Mouse (Mus musculus): ENCODE data around the gene Tiam2. TPM values are rescaled to one million over a fixed set of nuclear protein-coding genes. Genes with fewer than 3 reads are reported as not detected.

Gene Tiam2
- polyA plus RNA-seq, 1 experiment from 2014 or later, result 2.9 TPM

DNA sequence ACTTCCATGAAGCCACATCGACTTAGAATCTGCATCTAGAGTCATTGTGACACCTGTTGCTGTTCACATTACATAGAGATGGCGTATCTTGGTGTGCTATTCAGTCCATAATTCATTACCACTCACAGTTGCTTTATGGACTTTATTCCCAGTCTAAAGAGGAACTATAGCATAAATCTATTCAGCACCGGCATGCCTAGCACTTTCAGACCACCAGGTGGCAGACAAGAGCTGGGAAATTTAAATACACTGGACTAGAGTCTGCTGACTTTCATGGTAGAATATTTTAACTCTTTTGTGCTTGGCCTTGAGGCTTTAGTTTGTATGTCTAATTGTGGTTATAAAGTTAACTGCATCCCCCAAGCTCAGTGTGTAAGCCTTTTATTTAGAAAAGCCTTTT, 122.4 kb downstream of the Tiam2 start:
- WGBS, result 32% methylated on average over 3 of the region's 3 CpGs
- Histone ChIP-seq H3K36me3 (no peaks in the 10 kb centered on the region), H3K27me3 (ENCODE audit: low read depth, poor library complexity, severe bottlenecking) (peaks cover 9% of the 10 kb centered on the region), H3K27ac (replicated peaks) (no peak overlapping the region), H3K9me3 (replicated peaks) (no peaks in the 10 kb centered on the region), H3K4me1 (peaks cover 10% of the 10 kb centered on the region), H3K4me3 (no peak overlapping the region)
- peak; percentile 55 for DNase-seq (ENCODE audit: low spot score)

DNA sequence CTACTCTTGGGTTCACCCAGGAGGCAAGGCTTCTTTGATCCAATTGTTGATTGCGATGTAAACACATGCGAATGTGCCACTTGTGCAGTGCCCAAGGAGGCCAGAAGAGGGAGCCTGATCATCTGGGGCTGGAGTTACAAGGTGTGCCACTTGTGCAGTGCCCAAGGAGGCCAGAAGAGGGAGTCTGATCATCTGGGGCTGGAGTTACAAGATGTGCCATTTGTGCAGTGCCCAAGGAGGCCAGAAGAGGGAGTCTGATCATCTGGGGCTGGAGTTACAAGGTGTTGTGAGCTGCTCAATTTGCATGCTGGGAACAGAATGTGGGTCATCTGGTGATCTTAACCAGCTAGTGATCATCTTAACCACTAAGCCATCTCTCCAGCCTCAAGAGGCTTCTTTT, 124.7 kb downstream of the Tiam2 start:
- Histone ChIP-seq H3K36me3 (no peaks in the 10 kb centered on the region), H3K4me1 (peaks cover 20% of the 10 kb centered on the region), H3K9me3 (replicated peaks) (no peaks in the 10 kb centered on the region), H3K27me3 (ENCODE audit: low read depth, poor library complexity, severe bottlenecking) (peaks cover 9% of the 10 kb centered on the region), H3K27ac (replicated peaks) (no peak overlapping the region), H3K4me3 (no peak overlapping the region)
- DNase-seq (ENCODE audit: low spot score), result peak; percentile 29
- 70% methylated on average over 2 of the region's 2 CpGs for WGBS

DNA sequence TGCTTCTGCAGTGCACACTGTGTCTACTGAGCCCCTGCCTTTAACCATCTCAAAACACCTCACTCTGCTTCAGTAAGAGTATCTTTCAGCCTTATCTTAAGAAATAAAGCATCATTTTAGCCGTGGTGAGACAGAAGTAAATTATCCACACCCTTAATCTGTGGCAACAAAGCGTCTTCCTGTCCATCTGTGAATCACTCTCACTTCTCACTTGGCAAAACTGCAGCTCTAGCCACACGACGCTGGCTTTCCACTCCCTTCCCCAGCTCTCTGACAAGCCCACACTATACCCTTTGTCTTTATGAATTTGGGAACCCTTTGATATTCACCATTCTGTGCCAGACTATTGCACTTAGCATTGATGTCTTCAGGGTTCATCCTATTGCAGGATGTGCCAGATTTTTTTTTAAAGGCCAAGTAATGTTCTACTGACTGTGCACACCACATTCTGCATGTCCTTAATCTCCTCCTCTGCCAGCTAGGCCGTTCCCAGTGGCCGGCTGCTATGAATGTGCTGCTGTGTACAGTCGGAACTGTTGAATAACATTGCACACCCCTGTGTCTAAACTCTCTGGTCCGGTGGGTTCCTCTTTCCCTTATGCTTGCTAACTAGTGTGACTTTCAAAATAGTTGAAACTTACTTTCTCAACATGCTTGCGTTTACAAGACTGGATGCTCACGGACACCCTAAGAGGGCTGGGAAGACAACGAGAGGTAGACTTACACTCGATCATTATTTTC, 126.4 kb downstream of the Tiam2 start:
- no peaks in the 10 kb centered on the region for H3K9me3 ChIP-seq (replicated peaks)
- H3K4me3 ChIP-seq, result no peak overlapping the region
- no peaks in the 10 kb centered on the region for H3K36me3 ChIP-seq
- H3K27ac ChIP-seq (replicated peaks), result no peak overlapping the region
- WGBS, result 89% methylated on average over 12 of the region's 12 CpGs
- peaks cover 5% of the 10 kb centered on the region; the same call in 1 of the 2 replicates for H3K27me3 ChIP-seq (ENCODE audit: low read depth, poor library complexity, severe bottlenecking)
- no peak for DNase-seq (ENCODE audit: low spot score)
- H3K4me1 ChIP-seq, result peaks cover 20% of the 10 kb centered on the region

DNA sequence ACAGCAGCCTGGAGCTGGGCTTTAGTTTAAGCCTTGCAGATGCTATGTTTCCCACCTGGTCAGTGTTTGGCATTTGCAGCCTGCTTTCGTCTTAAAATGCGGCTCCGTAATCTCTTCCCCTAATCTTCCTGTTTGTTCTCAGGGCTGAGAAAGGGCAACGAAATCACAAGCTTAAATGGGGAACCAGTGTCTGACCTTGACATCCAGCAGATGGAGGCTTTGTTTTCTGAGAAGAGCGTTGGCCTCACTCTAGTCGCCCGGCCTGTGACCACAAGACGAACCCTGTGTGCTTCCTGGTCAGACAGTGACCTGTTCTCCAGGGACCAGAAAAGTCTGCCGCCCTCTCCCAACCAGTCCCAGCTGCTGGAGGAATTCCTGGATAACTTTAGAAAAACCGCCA, 127.6 kb downstream of the Tiam2 start:
- Histone ChIP-seq H3K9me3 (replicated peaks) (no peaks in the 10 kb centered on the region), H3K27me3 (ENCODE audit: low read depth, poor library complexity, severe bottlenecking) (no peaks in the 10 kb centered on the region), H3K36me3 (no peaks in the 10 kb centered on the region), H3K27ac (replicated peaks) (peak overlapping the region; percentile 63), H3K4me3 (no peak overlapping the region), H3K4me1 (peaks cover 20% of the 10 kb centered on the region)
- DNase-seq (ENCODE audit: low spot score), result peak; percentile 27
- 31% methylated on average over 10 of the region's 10 CpGs for WGBS

DNA sequence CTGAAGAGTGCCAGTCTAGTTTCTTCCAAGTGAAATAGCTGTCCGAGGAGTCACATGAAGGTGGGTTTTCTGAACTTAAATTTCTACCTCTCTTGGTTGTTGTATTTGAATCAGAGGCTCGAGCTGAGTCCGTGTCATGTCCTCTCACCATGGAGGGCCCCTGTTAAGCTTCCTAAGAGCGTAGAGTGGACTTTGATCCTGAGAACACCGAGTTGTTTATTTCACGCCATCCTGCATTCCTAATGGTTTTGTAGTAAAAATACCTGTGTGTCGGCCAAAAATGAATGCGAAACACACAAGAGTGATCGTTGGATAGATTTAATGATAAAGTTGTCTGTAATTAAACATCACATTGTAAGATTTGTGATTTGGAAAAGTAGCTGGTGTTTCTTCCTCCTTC, 128.5 kb downstream of the Tiam2 start:
- H3K4me1 ChIP-seq, result peaks cover 20% of the 10 kb centered on the region
- H3K27ac ChIP-seq (replicated peaks), result no peak overlapping the region
- no peaks in the 10 kb centered on the region for H3K27me3 ChIP-seq (ENCODE audit: low read depth, poor library complexity, severe bottlenecking)
- WGBS, result 89% methylated on average over 9 of the region's 9 CpGs
- no peak overlapping the region for H3K4me3 ChIP-seq
- H3K36me3 ChIP-seq, result no peaks in the 10 kb centered on the region
- no peaks in the 10 kb centered on the region for H3K9me3 ChIP-seq (replicated peaks)
- no peak for DNase-seq (ENCODE audit: low spot score)

DNA sequence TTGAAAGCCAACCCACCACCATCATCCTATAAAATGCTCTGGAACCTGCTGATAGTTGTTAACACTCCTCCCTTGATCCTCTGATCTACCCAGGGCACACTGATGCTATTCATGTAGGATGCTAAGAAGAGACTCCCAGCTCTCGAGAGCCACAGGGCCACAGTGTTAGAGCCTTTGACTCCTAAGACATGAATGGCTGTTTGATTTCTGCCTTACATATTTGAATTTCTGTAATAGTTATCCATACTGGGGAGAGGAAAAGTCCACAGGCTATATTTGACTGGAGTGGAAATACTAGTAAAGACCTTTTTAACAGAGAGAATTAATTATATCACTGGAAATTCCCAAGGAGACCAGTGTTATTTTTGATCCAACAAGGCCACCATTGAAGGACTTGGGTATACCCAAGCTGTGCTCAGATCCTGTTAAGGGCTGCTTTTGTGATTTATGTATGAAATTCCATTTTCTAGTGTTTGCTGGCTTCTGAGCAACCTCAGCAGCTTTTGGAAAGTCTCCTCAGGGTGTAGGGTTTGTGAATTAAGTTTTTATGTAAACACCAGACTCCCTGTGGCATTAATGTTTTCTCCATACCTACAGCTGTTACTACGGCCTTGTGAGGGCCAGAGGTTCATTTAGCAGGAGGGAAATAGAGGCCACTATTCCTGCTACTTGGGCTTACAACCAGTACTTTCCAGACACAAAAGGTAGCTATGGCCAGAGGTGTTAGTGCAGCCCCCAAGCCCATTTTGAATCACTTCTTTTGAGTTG, 131.7 kb downstream of the Tiam2 start:
- no peak for DNase-seq (ENCODE audit: low spot score)
- 63% methylated on average over 2 of the region's 2 CpGs for WGBS

DNA sequence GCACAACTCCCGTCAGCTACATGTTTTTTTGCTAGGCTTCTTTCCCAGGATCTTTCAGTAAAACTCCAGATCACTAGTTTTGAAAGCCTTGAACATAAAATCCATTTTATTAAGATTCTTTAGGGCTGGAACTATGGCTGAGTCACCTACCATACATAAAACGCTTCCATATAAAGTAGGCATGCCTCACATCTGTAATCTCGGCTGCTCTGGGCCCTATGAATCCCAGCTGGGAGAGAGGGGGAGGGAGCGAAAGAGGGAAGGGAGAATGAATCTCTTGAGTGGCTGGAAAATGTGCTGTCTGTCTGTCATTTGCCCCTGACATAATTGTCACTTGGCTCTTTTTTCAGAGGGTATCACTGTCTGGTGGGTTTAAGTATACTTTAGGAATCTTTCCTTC, 139.5 kb downstream of the Tiam2 start:
- no peak overlapping the region for H3K4me3 ChIP-seq
- 84% methylated on average over 4 of the region's 4 CpGs for WGBS
- no peaks in the 10 kb centered on the region for H3K9me3 ChIP-seq (replicated peaks)
- no peak for DNase-seq (ENCODE audit: low spot score)
- no peaks in the 10 kb centered on the region for H3K36me3 ChIP-seq
- H3K27ac ChIP-seq (replicated peaks), result no peak overlapping the region
- H3K4me1 ChIP-seq, result peaks cover 7% of the 10 kb centered on the region; the same call in 1 of the 2 replicates
- H3K27me3 ChIP-seq (ENCODE audit: low read depth, poor library complexity, severe bottlenecking), result no peaks in the 10 kb centered on the region

More for the DNA sequence above, 131.7 kb downstream of the Tiam2 start:
- Histone ChIP-seq H3K36me3 (no peaks in the 10 kb centered on the region), H3K27ac (replicated peaks) (no peak overlapping the region), H3K9me3 (replicated peaks) (no peaks in the 10 kb centered on the region), H3K4me1 (peaks cover 17% of the 10 kb centered on the region), H3K27me3 (ENCODE audit: low read depth, poor library complexity, severe bottlenecking) (no peaks in the 10 kb centered on the region), H3K4me3 (no peak overlapping the region)

DNA sequence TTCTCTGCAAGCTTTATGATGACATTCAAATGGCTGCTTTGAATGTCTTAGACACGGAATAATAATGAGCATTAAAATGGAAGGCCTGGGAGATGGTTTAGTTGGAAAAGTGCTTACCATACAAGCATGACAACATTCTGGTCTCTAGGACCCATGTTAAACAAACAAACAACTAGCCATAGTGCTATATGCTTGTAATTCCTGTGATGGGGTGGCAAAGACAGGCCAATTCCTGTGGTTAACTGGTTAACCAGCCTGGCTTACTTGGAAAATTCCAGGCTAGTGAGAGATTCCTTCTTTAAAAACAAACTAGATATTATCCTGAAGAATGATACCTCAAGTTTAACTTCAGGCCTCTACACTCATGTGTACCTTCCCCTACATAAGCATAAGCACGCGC, 140.3 kb downstream of the Tiam2 start:
- H3K27ac ChIP-seq (replicated peaks), result no peak overlapping the region
- peaks cover 7% of the 10 kb centered on the region; the same call in 1 of the 2 replicates for H3K4me1 ChIP-seq
- DNase-seq (ENCODE audit: low spot score), result no peak
- H3K4me3 ChIP-seq, result no peak overlapping the region
- H3K27me3 ChIP-seq (ENCODE audit: low read depth, poor library complexity, severe bottlenecking), result no peaks in the 10 kb centered on the region
- no peaks in the 10 kb centered on the region for H3K36me3 ChIP-seq
- no peaks in the 10 kb centered on the region for H3K9me3 ChIP-seq (replicated peaks)
- WGBS, result 95% methylated on average over 3 of the region's 3 CpGs

DNA sequence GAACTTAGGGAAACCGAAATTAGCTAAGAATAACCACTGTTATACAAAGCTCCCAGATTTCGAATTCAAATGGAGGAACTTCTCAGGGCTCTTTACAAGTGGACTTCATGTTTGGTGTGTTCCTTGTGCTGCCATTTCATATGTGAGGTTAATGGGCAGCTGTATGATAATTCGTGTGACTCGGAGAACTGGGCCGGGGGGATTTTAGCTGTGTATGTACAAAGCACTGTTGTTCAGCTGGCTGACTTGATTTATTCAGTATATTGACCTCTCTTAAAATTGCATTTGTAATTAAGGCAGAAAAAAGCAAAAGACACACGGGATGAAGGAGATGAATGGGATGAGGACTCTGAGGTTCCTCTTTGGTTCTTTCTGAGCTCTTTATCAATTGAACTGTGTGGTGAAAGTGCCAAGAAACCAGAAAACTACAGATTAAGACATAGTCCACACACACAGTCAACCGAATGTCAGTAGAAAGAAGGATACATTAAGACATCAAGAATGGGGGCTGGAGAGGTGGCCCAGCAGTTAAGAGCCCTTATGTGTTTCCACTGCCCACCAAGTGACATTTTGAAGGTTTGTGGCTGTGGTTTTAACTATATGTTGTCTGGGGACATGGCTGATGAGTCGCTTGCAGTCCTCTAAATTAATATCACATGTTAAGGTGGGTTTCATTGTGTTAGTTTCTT, 141.4 kb downstream of the Tiam2 start:
- DNase-seq (ENCODE audit: low spot score), result no peak
- no peaks in the 10 kb centered on the region for H3K27me3 ChIP-seq (ENCODE audit: low read depth, poor library complexity, severe bottlenecking)
- peak overlapping the region; percentile 49; the same call in 1 of the 2 replicates for H3K27ac ChIP-seq (replicated peaks)
- peaks cover 7% of the 10 kb centered on the region; the same call in 1 of the 2 replicates for H3K4me1 ChIP-seq
- no peaks in the 10 kb centered on the region for H3K9me3 ChIP-seq (replicated peaks)
- no peak overlapping the region for H3K4me3 ChIP-seq
- H3K36me3 ChIP-seq, result no peaks in the 10 kb centered on the region
- 73% methylated on average over 8 of the region's 8 CpGs for WGBS

DNA sequence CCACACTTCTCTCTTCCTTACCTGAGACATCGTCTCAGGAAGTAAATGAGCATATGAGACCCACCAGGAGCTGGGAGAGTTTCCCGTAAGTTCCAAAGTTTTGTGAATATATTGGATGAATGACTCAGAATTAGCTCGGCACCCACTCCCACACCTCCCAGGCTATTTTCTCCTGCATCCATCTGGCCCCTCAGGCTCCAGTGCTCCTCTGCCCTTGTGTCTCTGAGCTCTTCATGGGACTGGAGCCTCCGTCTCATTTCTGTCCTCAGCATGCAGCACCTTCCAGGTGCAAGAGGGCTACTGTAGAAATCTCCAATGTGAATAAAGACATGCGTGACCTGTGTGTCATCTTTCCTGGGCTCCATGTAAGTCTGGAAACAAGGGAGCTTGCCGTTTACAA, 145.6 kb downstream of the Tiam2 start:
- Histone ChIP-seq H3K4me3 (no peak overlapping the region), H3K27me3 (ENCODE audit: low read depth, poor library complexity, severe bottlenecking) (no peaks in the 10 kb centered on the region), H3K36me3 (no peaks in the 10 kb centered on the region), H3K9me3 (replicated peaks) (no peaks in the 10 kb centered on the region), H3K27ac (replicated peaks) (no peak overlapping the region), H3K4me1 (peaks cover 3% of the 10 kb centered on the region; the same call in 1 of the 2 replicates)
- 85% methylated on average over 6 of the region's 6 CpGs for WGBS
- no peak for DNase-seq (ENCODE audit: low spot score)

DNA sequence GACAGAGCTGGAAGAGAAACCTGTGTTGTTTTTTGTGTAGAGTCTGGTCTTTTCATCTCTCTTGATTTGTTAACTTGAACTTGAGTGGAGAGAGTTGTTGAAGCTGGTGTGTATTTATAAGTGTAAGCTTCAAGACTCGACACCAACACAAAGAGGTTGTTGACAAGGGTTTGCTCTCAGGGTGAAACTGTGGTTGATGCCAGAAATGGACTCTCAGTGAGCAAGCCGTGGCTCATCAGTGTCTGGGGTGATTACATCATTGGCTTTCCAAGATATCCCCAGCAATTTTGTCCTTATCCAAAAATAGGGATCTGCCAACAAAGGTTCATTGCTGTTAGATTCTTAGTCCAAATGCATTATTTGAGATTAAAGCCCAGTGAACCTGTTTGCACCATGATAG, 150.2 kb downstream of the Tiam2 start:
- WGBS, result 85% methylated on average over 2 of the region's 2 CpGs
- Histone ChIP-seq H3K27ac (replicated peaks) (no peak overlapping the region), H3K4me1 (no peaks in the 10 kb centered on the region), H3K27me3 (ENCODE audit: low read depth, poor library complexity, severe bottlenecking) (no peaks in the 10 kb centered on the region), H3K9me3 (replicated peaks) (no peaks in the 10 kb centered on the region), H3K36me3 (no peaks in the 10 kb centered on the region), H3K4me3 (no peak overlapping the region)
- no peak for DNase-seq (ENCODE audit: low spot score)

DNA sequence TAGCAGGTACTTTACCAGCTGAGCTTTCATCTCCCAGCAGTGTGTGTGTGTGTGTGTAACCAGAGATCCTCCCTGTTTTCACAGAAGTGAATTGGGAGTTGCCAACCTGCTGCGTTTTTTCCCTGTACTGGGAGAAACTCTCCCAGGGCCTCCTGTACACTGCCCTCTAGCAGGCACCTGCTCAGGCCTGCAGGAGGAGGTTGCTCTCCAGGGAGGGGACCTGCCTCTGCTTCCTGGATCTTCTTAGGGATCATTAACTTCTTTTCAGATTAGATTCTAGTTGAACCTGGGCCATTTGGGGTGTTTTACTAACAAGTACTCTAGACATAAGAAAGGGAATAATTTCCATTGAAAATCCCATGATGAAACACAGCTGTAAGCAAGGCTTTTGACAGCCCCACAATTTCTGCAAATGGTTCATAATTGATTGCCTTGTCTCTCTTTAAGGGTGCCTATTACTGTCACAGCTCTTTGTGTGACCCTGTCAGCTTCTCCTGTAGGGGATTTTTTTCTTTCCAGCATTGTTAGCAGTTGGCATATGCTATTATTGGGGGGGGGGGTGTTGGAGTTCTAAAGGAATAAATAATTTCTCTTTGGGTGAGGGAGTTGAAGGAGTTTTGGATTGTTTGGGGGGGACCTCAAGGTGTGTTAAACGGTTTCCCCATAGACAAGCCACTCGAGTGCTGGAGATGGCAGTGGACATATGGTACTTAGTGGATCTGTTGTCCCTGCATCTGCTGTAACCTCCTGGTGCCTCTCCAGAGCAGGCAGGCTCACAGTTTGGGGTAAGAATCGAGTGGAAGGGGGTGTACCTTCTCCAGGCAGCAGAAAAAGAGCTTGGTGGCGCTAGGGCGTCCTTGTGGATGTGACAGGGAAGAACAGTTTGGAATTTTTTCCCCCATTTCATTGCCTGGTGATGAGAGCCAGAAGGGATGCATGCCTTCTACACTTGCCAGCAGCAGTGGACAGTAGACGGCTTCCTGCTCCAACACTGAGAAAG, 155.5 kb downstream of the Tiam2 start:
- Histone ChIP-seq H3K36me3 (no peaks in the 10 kb centered on the region), H3K27me3 (ENCODE audit: low read depth, poor library complexity, severe bottlenecking) (no peaks in the 10 kb centered on the region), H3K4me3 (no peak overlapping the region), H3K9me3 (replicated peaks) (no peaks in the 10 kb centered on the region), H3K27ac (replicated peaks) (no peak overlapping the region), H3K4me1 (no peaks in the 10 kb centered on the region)
- 73% methylated on average over 7 of the region's 7 CpGs for WGBS
- no peak for DNase-seq (ENCODE audit: low spot score)

Data from midbrain, embryonic 10.5 days (tissue).